Mouse (Mus musculus) heart, embryonic 15.5 days (tissue): ENCODE measurements around the gene C1qtnf6. TPM values are rescaled to one million over a fixed set of nuclear protein-coding genes. Genes with fewer than 3 reads are reported as not detected.

Experiments
- ATAC-seq: fragments of 200-750 bp; cut with Nextera tagmentation; replicated peaks from 2 replicates; pipeline ENCODE4 v1.8.0; 2017; ENCODE audit warnings: low read depth, moderate TSS enrichment; ENCODE audit not compliant: insufficient number of reproducible peaks, insufficient read depth, low FRiP score
- H3K27ac ChIP-seq: fragments of 300-500 bp; sonication (generic); 2 replicates; pipeline ENCODE4 v1.5.1; 2015; ENCODE audit warnings: mild to moderate bottlenecking, inconsistent platforms
- H3K27me3 ChIP-seq: fragments of 300-500 bp; sonication (generic); 2 replicates; pipeline ENCODE4 v1.6.1; 2015; ENCODE audit warnings: inconsistent platforms
- H3K36me3 ChIP-seq: fragments of 300-500 bp; sonication (generic); 2 replicates; pipeline ENCODE4 v1.6.1; 2015; ENCODE audit warnings: mild to moderate bottlenecking, inconsistent platforms
- H3K4me1 ChIP-seq: fragments of 300-500 bp; sonication (generic); replicated peaks from 2 replicates; pipeline ENCODE4 v1.6.1; 2015; ENCODE audit warnings: inconsistent platforms
- H3K4me2 ChIP-seq: fragments of 300-500 bp; sonication (generic); 2 replicates; pipeline ENCODE4 v1.6.1; 2015; ENCODE audit warnings: inconsistent platforms, mild to moderate bottlenecking, moderate library complexity
- H3K4me3 ChIP-seq: fragments of 300-500 bp; sonication (generic); 2 replicates; pipeline ENCODE4 v1.5.1; 2015; ENCODE audit warnings: mild to moderate bottlenecking, inconsistent platforms
- H3K9ac ChIP-seq: fragments of 300-500 bp; sonication (generic); 2 replicates; pipeline ENCODE4 v1.6.1; 2015; ENCODE audit warnings: mild to moderate bottlenecking, inconsistent platforms
- H3K9me3 ChIP-seq: fragments of 300-500 bp; sonication (generic); replicated peaks from 2 replicates; pipeline ENCODE4 v1.6.1; 2016; ENCODE audit warnings: inconsistent platforms
- WGBS: fragments of 180-500 bp; shearing (Covaris S2); methylation state at CpG from one replicate; pipeline ENCODE4 v1.1.7; 2015; ENCODE audit warnings: mixed read lengths; 5-methylcytosine and 5-hydroxymethylcytosine counted together
- polyA plus RNA-seq: library from polyadenylated mRNA; unstranded; fragments of >200 nt; fragmentation: Nextera tagmentation; extraction: Ambion mirVana; gene quantifications from 2 replicates; pipeline ENCODE4 v1.2.1, GENCODE M21; 2015

C1qtnf6 gene
- polyA plus RNA-seq, 1 experiment from 2014 or later: 28.9 TPM

DNA sequence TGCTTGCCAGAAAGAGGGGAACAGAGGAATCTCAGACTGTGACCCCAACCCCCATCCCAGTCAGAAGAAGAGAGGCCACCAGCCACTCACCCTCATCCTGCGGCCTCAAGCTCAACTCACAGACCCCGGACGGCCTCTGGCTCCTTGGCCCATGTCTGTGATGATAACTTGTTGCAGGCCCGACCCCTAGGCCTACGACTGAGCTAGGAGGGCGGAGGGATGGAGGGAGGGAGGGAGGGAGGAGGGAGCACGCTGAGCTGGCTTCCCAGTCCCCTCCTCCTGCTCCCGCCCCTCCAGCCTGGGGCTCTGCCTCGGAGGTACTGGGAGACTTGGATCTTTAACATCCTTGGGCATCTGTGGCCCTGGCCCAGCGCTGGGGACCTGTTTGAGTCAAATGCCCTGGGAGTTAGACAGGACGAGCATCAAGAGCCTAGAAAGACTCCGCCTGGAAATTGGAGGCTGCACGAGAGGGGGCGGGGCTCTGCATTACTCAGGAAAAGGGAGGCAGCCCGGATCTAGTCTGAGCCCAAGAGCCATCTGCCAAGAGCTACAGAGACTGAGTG, 1.7 kb downstream of the C1qtnf6 start:
- Histone ChIP-seq H3K9me3 (no peaks in the 10 kb centered on the region), H3K27me3 (no peaks in the 10 kb centered on the region), H3K4me1 (peaks cover 44% of the 10 kb centered on the region), H3K9ac (peak overlapping the region; percentile 62), H3K27ac (peak overlapping the region; percentile 94), H3K36me3 (no peaks in the 10 kb centered on the region), H3K4me3 (peak overlapping the region; percentile 52), H3K4me2 (peak overlapping the region; percentile 72)
- peak; percentile 47 for ATAC-seq
- 2% methylated on average over 15 of the region's 15 CpGs for WGBS

DNA sequence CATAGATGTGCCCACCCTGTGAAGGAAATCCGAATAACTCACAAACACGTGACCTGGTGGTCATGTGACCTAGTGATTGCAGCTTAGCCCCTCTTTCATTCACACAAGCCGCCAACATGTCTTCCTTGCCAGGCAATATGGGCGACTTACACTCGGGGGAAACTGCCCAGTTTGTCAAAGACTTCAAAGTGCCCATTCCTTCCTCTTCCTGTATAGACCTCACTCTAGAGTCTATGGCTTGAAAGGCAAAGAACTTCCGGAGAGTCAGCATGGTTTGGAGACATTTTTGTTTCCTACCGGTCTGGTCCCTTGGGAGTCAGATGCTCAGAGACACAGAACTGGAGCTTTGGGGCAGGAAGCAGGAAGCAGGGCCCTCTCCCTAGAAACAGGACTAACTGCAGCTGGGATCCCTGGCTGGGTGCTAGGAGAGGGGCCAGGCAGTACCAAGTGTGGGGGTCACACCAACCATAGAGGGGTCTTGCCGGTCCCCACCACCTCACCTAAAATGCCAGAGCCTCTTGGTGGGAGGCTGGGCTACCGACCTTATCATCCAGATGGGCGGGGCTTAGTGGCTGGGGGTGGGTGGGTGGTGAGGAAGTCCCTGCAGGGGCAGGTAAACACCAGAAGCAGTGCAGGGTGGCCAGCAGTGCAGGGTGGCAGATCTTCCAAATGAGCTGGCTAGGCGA, 2.3 kb downstream of the C1qtnf6 start:
- peak; percentile 4; the same call in 1 of the 2 replicates for ATAC-seq

DNA sequence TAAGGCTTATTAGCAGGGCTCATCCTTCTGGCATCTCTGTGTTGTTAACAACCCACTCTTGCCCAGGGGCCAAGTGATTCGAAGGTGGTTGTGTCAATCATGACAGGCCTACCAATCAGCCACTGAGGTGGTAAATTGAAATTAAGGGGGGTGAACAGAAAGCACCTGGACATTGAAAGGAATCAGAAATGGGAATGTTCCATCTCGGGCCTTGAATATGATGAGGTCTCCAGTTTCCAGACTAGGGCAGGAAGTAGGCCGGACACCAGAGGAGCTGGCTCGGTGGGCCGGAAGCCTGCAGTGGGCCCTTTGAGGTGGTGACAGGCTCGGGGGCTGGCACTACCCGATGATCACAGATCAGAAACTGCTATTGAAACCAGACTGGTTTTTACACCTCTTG, 3.2 kb downstream of the C1qtnf6 start:
- ATAC-seq: no peak
- Histone ChIP-seq H3K4me1 (peaks cover 44% of the 10 kb centered on the region), H3K9ac (no peak overlapping the region), H3K4me2 (peak overlapping the region; percentile 72), H3K36me3 (no peaks in the 10 kb centered on the region), H3K27me3 (no peaks in the 10 kb centered on the region), H3K27ac (peak overlapping the region; percentile 94), H3K4me3 (no peak overlapping the region), H3K9me3 (no peaks in the 10 kb centered on the region)
- 58% methylated on average over 7 of the region's 7 CpGs for WGBS

More for the DNA sequence above, 2.3 kb downstream of the C1qtnf6 start:
- Histone ChIP-seq H3K36me3 (no peaks in the 10 kb centered on the region), H3K9ac (peak overlapping the region; percentile 62), H3K9me3 (no peaks in the 10 kb centered on the region), H3K27me3 (no peaks in the 10 kb centered on the region), H3K4me1 (peaks cover 44% of the 10 kb centered on the region), H3K27ac (peak overlapping the region; percentile 94), H3K4me2 (peak overlapping the region; percentile 72), H3K4me3 (peak overlapping the region; percentile 52)
- 34% methylated on average over 11 of the region's 11 CpGs for WGBS

GRCm38 (mm10) chr15:78524163-78524562, 7.1 kb downstream of the C1qtnf6 start:
- Histone ChIP-seq H3K9ac (no peak overlapping the region), H3K4me1 (peaks cover 21% of the 10 kb centered on the region), H3K4me2 (no peak overlapping the region), H3K27me3 (no peaks in the 10 kb centered on the region), H3K36me3 (no peaks in the 10 kb centered on the region), H3K27ac (no peak overlapping the region; the same call in 1 of the 2 replicates), H3K9me3 (no peaks in the 10 kb centered on the region), H3K4me3 (no peak overlapping the region)
- WGBS: 90% methylated on average over 5 of the region's 5 CpGs
- ATAC-seq: no peak

DNA sequence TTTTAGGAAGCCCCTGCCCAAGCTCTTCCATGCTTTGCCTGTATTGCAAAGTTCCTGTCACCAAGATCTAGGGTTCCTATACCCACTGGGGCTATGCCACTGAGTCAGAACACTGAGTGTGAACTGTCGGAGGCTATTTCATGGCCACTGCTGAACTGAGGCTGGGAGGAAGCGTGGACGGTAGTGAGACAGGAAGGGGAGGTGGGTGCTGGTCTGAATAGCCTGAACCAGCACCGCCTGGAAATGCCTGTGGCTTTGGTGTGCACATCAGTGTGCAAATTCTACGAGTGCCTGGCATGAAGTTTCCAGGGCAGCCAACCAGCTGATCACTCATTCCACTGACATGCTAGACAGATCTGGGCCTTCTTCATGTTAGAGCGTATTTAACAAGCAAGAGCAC, 9.3 kb downstream of the C1qtnf6 start:
- 68% methylated on average over 6 of the region's 6 CpGs for WGBS
- H3K9ac ChIP-seq: no peak overlapping the region
- ATAC-seq: no peak

GRCm38 (mm10) chr15:78521331-78521730, 9.9 kb downstream of the C1qtnf6 start:
- no peak for ATAC-seq
- no peak overlapping the region for H3K27ac ChIP-seq
- WGBS: 68% methylated on average over 8 of the region's 8 CpGs
- no peaks in the 10 kb centered on the region for H3K36me3 ChIP-seq
- no peaks in the 10 kb centered on the region for H3K9me3 ChIP-seq
- peaks cover 10% of the 10 kb centered on the region for H3K4me1 ChIP-seq
- no peak overlapping the region for H3K4me2 ChIP-seq
- no peak overlapping the region for H3K9ac ChIP-seq
- no peak overlapping the region for H3K4me3 ChIP-seq
- no peaks in the 10 kb centered on the region for H3K27me3 ChIP-seq

More for the DNA sequence above, 9.3 kb downstream of the C1qtnf6 start:
- Histone ChIP-seq H3K4me1 (peaks cover 10% of the 10 kb centered on the region), H3K27ac (no peak overlapping the region), H3K4me2 (no peak overlapping the region), H3K27me3 (no peaks in the 10 kb centered on the region), H3K4me3 (no peak overlapping the region), H3K9me3 (no peaks in the 10 kb centered on the region), H3K36me3 (no peaks in the 10 kb centered on the region)

DNA sequence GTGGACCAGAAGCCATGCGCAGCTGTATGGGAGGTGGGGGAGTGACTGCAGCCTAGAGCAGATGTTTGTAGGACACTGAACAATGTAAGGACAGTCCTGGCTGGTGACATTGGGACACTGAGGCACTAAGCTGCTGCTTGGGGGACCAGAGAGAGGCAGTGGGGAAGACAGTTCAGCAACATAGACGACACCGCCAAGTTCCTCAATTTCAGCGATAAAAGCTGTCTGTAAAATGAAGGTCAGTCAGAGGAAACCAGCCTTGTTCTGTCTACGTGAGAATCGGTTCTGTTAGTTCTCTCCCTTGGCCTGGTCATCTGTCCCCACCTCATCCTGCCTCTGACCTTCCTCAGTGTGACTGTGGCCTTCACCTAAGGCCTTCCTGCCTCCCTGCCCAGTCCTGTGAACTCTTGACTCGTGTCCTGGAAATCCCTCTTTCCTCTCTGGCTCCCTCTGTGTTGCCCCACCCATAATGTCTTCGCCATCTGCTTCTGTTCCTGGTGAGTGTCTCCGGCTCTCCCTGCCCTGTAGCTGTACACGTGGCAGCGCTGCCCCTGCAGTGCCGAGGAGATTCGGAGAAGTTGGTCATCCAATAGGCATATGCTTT, 11.0 kb downstream of the C1qtnf6 start:
- 52% methylated on average over 13 of the region's 13 CpGs for WGBS
- H3K9ac ChIP-seq: no peak overlapping the region
- H3K27me3 ChIP-seq: no peaks in the 10 kb centered on the region
- no peaks in the 10 kb centered on the region for H3K9me3 ChIP-seq
- H3K4me3 ChIP-seq: no peak overlapping the region
- H3K27ac ChIP-seq: peak overlapping the region; percentile 60; the same call in 1 of the 2 replicates
- H3K36me3 ChIP-seq: no peaks in the 10 kb centered on the region
- 0 out of 2 replicates have a peak, but pooled peaks have one; percentile 35 for ATAC-seq
- H3K4me2 ChIP-seq: no peak overlapping the region
- H3K4me1 ChIP-seq: peaks cover 10% of the 10 kb centered on the region

DNA sequence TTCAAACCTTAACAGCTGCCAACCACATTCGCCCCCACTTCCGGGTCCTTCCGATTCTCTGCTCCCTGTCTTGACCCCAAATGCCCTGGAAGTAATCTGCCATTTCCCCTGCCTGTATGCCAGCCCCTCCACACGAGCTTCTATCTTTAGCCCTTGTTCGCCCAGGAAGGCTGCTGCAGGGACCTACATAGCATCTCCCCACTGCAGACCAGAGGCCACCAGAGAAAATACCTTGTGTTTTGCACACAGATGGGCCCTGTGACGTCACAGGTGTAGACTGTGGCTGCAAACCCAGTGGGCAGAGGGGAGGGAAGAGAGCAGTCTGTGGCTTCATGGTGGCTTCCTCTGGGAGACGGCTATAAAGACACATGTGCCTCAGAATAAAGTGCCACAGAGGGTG, 13.0 kb downstream of the C1qtnf6 start:
- H3K27me3 ChIP-seq: no peaks in the 10 kb centered on the region
- no peaks in the 10 kb centered on the region for H3K36me3 ChIP-seq
- H3K27ac ChIP-seq: no peak overlapping the region
- H3K9me3 ChIP-seq: no peaks in the 10 kb centered on the region
- no peak for ATAC-seq
- no peak overlapping the region for H3K4me3 ChIP-seq
- H3K4me1 ChIP-seq: peaks cover 14% of the 10 kb centered on the region
- H3K9ac ChIP-seq: no peak overlapping the region
- WGBS: 46% methylated on average over 7 of the region's 7 CpGs
- no peak overlapping the region for H3K4me2 ChIP-seq

- no peaks in the 10 kb centered on the region for H3K27me3 ChIP-seq
- H3K4me1 ChIP-seq: peaks cover 14% of the 10 kb centered on the region
- no peak overlapping the region for H3K4me2 ChIP-seq
- H3K9me3 ChIP-seq: no peaks in the 10 kb centered on the region
- WGBS: 71% methylated on average over 6 of the region's 6 CpGs
- ATAC-seq: no peak
- H3K27ac ChIP-seq: no peak overlapping the region
- H3K36me3 ChIP-seq: no peaks in the 10 kb centered on the region
- no peak overlapping the region for H3K9ac ChIP-seq
- no peak overlapping the region for H3K4me3 ChIP-seq
These were observed 15.5 kb downstream of the C1qtnf6 start for GRCm38 (mm10) chr15:78515759-78516158.

DNA sequence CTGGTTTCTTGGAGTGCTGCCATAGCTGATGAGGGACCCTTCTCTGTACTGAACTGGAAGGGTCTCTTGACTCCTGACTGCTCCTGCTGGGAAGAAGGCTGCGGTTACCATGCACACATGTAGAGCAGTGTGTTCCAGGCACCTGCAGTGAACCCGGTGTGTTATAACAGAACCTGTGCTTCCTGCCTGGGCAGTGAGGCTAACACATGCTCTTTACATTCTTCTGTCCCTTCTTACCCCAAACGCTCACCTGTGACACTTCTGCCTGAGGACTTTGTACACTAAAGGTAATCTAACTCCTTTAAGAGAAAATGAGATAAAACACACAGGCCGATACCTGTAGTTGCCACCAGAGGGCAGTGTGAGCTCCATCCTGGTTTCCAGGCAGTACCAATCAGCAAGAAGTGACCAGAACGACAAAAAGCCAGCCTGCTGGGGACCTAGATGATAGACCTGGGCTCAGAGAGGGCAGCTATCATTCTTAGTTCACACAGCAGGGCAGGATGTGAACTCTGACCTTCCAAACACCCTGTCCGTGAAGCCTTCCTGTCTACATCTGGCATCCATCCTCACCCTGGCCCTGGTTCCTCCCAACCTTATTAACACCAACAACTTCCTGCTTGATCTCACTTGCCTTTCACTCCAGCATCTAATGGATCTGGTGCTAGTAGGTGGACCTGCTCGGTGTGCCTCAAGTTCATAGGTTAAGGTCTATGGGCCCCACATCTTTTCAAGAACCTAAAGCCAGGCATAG, 16.6 kb downstream of the C1qtnf6 start:
- H3K27ac ChIP-seq: no peak overlapping the region
- no peak overlapping the region for H3K4me2 ChIP-seq
- WGBS: 26% methylated on average over 7 of the region's 7 CpGs
- H3K4me1 ChIP-seq: peaks cover 22% of the 10 kb centered on the region
- H3K36me3 ChIP-seq: no peaks in the 10 kb centered on the region
- ATAC-seq: no peak
- H3K9ac ChIP-seq: no peak overlapping the region
- H3K4me3 ChIP-seq: no peak overlapping the region
- H3K27me3 ChIP-seq: no peaks in the 10 kb centered on the region
- no peaks in the 10 kb centered on the region for H3K9me3 ChIP-seq

DNA sequence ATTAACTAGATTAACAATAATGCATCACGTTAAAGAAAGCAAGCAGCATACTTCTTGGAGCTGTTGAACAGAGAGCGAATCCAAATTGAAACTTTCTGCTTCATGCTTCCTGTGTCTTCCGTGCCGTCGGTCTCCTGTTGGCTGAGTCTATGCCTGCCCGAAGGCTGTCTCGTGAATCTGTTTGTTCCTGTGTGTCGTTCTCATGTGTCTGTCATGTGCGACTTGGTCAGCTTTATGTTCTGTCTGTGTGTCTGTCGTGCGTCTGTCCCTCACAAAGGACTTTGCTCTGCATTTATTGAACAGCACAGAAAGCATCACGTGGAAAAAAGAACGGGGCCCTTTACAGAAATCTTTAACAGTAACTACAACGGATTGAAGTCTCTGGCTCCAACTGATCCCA, 18.2 kb downstream of the C1qtnf6 start:
- WGBS: 84% methylated on average over 14 of the region's 14 CpGs

More for the DNA sequence above, 18.2 kb downstream of the C1qtnf6 start:
- ATAC-seq: no peak
- no peak overlapping the region for H3K4me2 ChIP-seq
- no peak overlapping the region for H3K27ac ChIP-seq
- H3K27me3 ChIP-seq: no peaks in the 10 kb centered on the region
- H3K4me1 ChIP-seq: peaks cover 22% of the 10 kb centered on the region
- H3K9ac ChIP-seq: no peak overlapping the region
- no peak overlapping the region for H3K4me3 ChIP-seq
- H3K9me3 ChIP-seq: no peaks in the 10 kb centered on the region
- H3K36me3 ChIP-seq: no peaks in the 10 kb centered on the region
